Mouse (Mus musculus) thymus, postnatal 36 days (tissue): ENCODE results near the gene Lpar6.

Source experiments
- DNase-seq, 2 experiments: peaks; one replicate each; pipeline ENCODE4 v3.0.0; 2022; ENCODE audit warnings: mixed read lengths in 2 of 2

Lpar6 gene

GRCm38 (mm10) chr14:73257348-73257747 lies 19.7 kb downstream of the Lpar6 start:
- no peak for DNase-seq

GRCm38 (mm10) chr14:73258181-73258580 lies 20.5 kb downstream of the Lpar6 start:
- no peak for DNase-seq

GRCm38 (mm10) chr14:73262210-73262609 lies 24.5 kb downstream of the Lpar6 start:
- no peak for DNase-seq

- peak; percentile 48 to 52 for DNase-seq
These were observed 28.5 kb downstream of the Lpar6 start for GRCm38 (mm10) chr14:73266166-73266565.

- no peak for DNase-seq
These were observed 34.1 kb downstream of the Lpar6 start for GRCm38 (mm10) chr14:73271807-73272206.

GRCm38 (mm10) chr14:73279096-73279495 lies 41.4 kb downstream of the Lpar6 start:
- DNase-seq, result no peak

- DNase-seq, result no peak
These were observed 43.3 kb downstream of the Lpar6 start for GRCm38 (mm10) chr14:73280996-73281395.

GRCm38 (mm10) chr14:73289915-73290314 lies 52.2 kb downstream of the Lpar6 start:
- DNase-seq, result no peak

GRCm38 (mm10) chr14:73292434-73292833 lies 54.7 kb downstream of the Lpar6 start:
- DNase-seq, result no peak
